Mouse (Mus musculus) limb, embryonic 11.5 days (tissue): ENCODE results near the gene Ncoa7. TPM values are rescaled to one million over a fixed set of nuclear protein-coding genes. Genes with fewer than 3 reads are reported as not detected.
"Not testable (repeated sequence)": the region's sequence is repeated elsewhere in the genome, so short reads cannot be mapped to it uniquely, and the experiment has no call there.

Experiments used
- ATAC-seq: fragments of 200-750 bp; cut with Nextera tagmentation; 2 replicates; pipeline ENCODE4 v1.8.0; 2017; ENCODE audit warnings: low read depth; ENCODE audit not compliant: insufficient number of reproducible peaks, low FRiP score, low TSS enrichment
- DNase-seq: peaks from one replicate; pipeline ENCODE4 v3.0.0-alpha.2; 2015; ENCODE audit warnings: low spot score
- H3K27ac ChIP-seq: fragments of 300-500 bp; sonication (generic); replicated peaks from 2 replicates; pipeline ENCODE4 v1.5.1; 2014; ENCODE audit warnings: low read depth, mild to moderate bottlenecking, low read length
- H3K27me3 ChIP-seq: fragments of 300-500 bp; sonication (generic); 2 replicates; pipeline ENCODE4 v1.6.1; 2014; ENCODE audit warnings: mild to moderate bottlenecking, low read length, mixed read lengths; ENCODE audit not compliant: control insufficient read depth, insufficient read depth
- H3K36me3 ChIP-seq: fragments of 300-500 bp; sonication (generic); 2 replicates; pipeline ENCODE4 v1.6.1; 2014; ENCODE audit warnings: mild to moderate bottlenecking, low read length, moderate library complexity, mixed read lengths; ENCODE audit not compliant: control insufficient read depth, insufficient read depth
- H3K4me1 ChIP-seq: fragments of 300-500 bp; sonication (generic); 2 replicates; pipeline ENCODE4 v1.6.1; 2014; ENCODE audit warnings: low read length, mixed read lengths; ENCODE audit not compliant: control insufficient read depth, insufficient read depth
- H3K4me2 ChIP-seq: fragments of 300-500 bp; sonication (generic); 2 replicates; pipeline ENCODE4 v1.6.1; 2014; ENCODE audit warnings: low read depth, mild to moderate bottlenecking, moderate library complexity; ENCODE audit not compliant: severe bottlenecking
- H3K4me3 ChIP-seq: fragments of 300-500 bp; sonication (generic); 2 replicates; pipeline ENCODE4 v1.5.1; 2014; ENCODE audit warnings: low read depth, low read length
- H3K9ac ChIP-seq: fragments of 300-500 bp; sonication (generic); 2 replicates; pipeline ENCODE4 v1.6.1; 2014; ENCODE audit warnings: mild to moderate bottlenecking, low read length
- H3K9me3 ChIP-seq: fragments of 300-500 bp; sonication (generic); 2 replicates; pipeline ENCODE4 v1.6.1; 2016; ENCODE audit warnings: low read length; ENCODE audit not compliant: control insufficient read depth
- WGBS: fragments of 180-500 bp; shearing (Covaris S2); extraction: QIAGEN DNeasy Blood & Tissue Kit; methylation state at CpG from one replicate; pipeline ENCODE4 v1.1.7; 2014; 5-methylcytosine and 5-hydroxymethylcytosine counted together
- polyA plus RNA-seq: library from polyadenylated mRNA; unstranded; fragments of >200 nt; fragmentation: Nextera tagmentation; extraction: Ambion mirVana; gene quantifications from 2 replicates; pipeline ENCODE4 v1.2.1, GENCODE M21; 2014

Ncoa7 gene
- polyA plus RNA-seq, 1 experiment from 2014 or later: 9.4 TPM

- H3K36me3 ChIP-seq: no peaks in the 10 kb centered on the region
- no peaks in the 10 kb centered on the region for H3K27me3 ChIP-seq
- H3K4me1 ChIP-seq: no peaks in the 10 kb centered on the region
- no peak overlapping the region for H3K4me3 ChIP-seq
- no peaks in the 10 kb centered on the region for H3K9me3 ChIP-seq
- WGBS: 78% methylated on average over 3 of the region's 3 CpGs
- DNase-seq (no peak), ATAC-seq (no peak)
- no peak overlapping the region for H3K9ac ChIP-seq
- H3K27ac ChIP-seq: no peak overlapping the region
- no peak overlapping the region for H3K4me2 ChIP-seq
Observed at GRCm38 (mm10) chr10:30638216-30638615, 164.9 kb downstream of the Ncoa7 start.

GRCm38 (mm10) chr10:30636474-30637154 lies 166.5 kb downstream of the Ncoa7 start:
- ATAC-seq: not testable (repeated sequence)
- 48% methylated on average over 1 of the region's 1 CpGs for WGBS

GRCm38 (mm10) chr10:30632718-30633117 lies 170.4 kb downstream of the Ncoa7 start:
- Histone ChIP-seq H3K9me3 (no peaks in the 10 kb centered on the region), H3K27me3 (no peaks in the 10 kb centered on the region), H3K9ac (no peak overlapping the region), H3K36me3 (no peaks in the 10 kb centered on the region), H3K27ac (no peak overlapping the region), H3K4me3 (no peak overlapping the region), H3K4me1 (no peaks in the 10 kb centered on the region), H3K4me2 (no peak overlapping the region)
- ATAC-seq: no peak
- 96% methylated on average over 1 of the region's 1 CpGs for WGBS
- no peak for DNase-seq

More at GRCm38 (mm10) chr10:30636474-30637154, 166.5 kb downstream of the Ncoa7 start:
- H3K27ac ChIP-seq, H3K4me3 ChIP-seq, H3K4me1 ChIP-seq, DNase-seq, H3K9me3 ChIP-seq, H3K27me3 ChIP-seq, H3K36me3 ChIP-seq, H3K9ac ChIP-seq, H3K4me2 ChIP-seq: not testable (repeated sequence)

- DNase-seq (no peak), ATAC-seq (no peak)
- Histone ChIP-seq H3K9ac (no peak overlapping the region), H3K27me3 (no peaks in the 10 kb centered on the region), H3K4me2 (no peak overlapping the region), H3K36me3 (no peaks in the 10 kb centered on the region), H3K27ac (no peak overlapping the region), H3K4me3 (no peak overlapping the region), H3K9me3 (no peaks in the 10 kb centered on the region), H3K4me1 (no peaks in the 10 kb centered on the region)
Observed at GRCm38 (mm10) chr10:30629977-30630376, 173.1 kb downstream of the Ncoa7 start.

GRCm38 (mm10) chr10:30629513-30629912 lies 173.6 kb downstream of the Ncoa7 start, which contains the start of gene Hint3:
Hint3 (minus strand) TSS chr10:30629632.
- H3K4me3 ChIP-seq: no peak within 1 kb of the TSS
- WGBS: 88% methylated on average over 3 of the region's 3 CpGs

GRCm38 (mm10) chr10:30628444-30628843 lies 174.7 kb downstream of the Ncoa7 start:
- not testable (repeated sequence) for H3K27me3 ChIP-seq, H3K4me1 ChIP-seq, H3K4me2 ChIP-seq, H3K36me3 ChIP-seq, H3K9ac ChIP-seq, H3K9me3 ChIP-seq, ATAC-seq, DNase-seq, H3K4me3 ChIP-seq, H3K27ac ChIP-seq
- 91% methylated on average over 11 of the region's 11 CpGs for WGBS

More at GRCm38 (mm10) chr10:30629513-30629912, 173.6 kb downstream of the Ncoa7 start, which contains the start of gene Hint3:
- no peaks in the 10 kb centered on the region for H3K36me3 ChIP-seq
- no peak within 1 kb of the TSS for H3K27ac ChIP-seq
- no peak for DNase-seq
- H3K27me3 ChIP-seq: no peaks in the 10 kb centered on the region
- H3K4me1 ChIP-seq: no peaks in the 10 kb centered on the region
- ATAC-seq: no peak
- no peaks in the 10 kb centered on the region for H3K9me3 ChIP-seq
- H3K9ac ChIP-seq: no peak within 1 kb of the TSS
- H3K4me2 ChIP-seq: no peak within 1 kb of the TSS

- no peak overlapping the region for H3K9ac ChIP-seq
- no peak for ATAC-seq
Observed at GRCm38 (mm10) chr10:30627548-30627947, 175.6 kb downstream of the Ncoa7 start.

GRCm38 (mm10) chr10:30624161-30625019 lies 178.7 kb downstream of the Ncoa7 start:
- 79% methylated on average over 5 of the region's 5 CpGs for WGBS
- no peaks in the 10 kb centered on the region for H3K9me3 ChIP-seq
- no peaks in the 10 kb centered on the region for H3K27me3 ChIP-seq
- no peaks in the 10 kb centered on the region for H3K36me3 ChIP-seq
- H3K4me2 ChIP-seq: no peak overlapping the region
- no peak for DNase-seq
- no peaks in the 10 kb centered on the region for H3K4me1 ChIP-seq
- no peak for ATAC-seq
- no peak overlapping the region for H3K27ac ChIP-seq
- H3K4me3 ChIP-seq: no peak overlapping the region
- H3K9ac ChIP-seq: no peak overlapping the region

More at GRCm38 (mm10) chr10:30627548-30627947, 175.6 kb downstream of the Ncoa7 start:
- no peak for DNase-seq
- Histone ChIP-seq H3K4me2 (no peak overlapping the region), H3K9me3 (no peaks in the 10 kb centered on the region), H3K36me3 (no peaks in the 10 kb centered on the region), H3K27ac (no peak overlapping the region), H3K27me3 (no peaks in the 10 kb centered on the region), H3K4me3 (no peak overlapping the region), H3K4me1 (no peaks in the 10 kb centered on the region)
- WGBS: 46% methylated on average over 1 of the region's 1 CpGs
